Mouse (Mus musculus) CH12.LX (cell line): ENCODE measurements around the gene Fam50a.

Source experiments
- CHD2 ChIP-seq: IDR thresholded peaks from 2 replicates; pipeline ENCODE4 v1.6.1; 2011; ENCODE audit warnings: low read length, improper control_type of control experiment
- CTCF ChIP-seq, 2 experiments: IDR thresholded peaks in 1 of 2; conservative IDR thresholded peaks in 1 of 2; 2 replicates each; pipeline ENCODE4 v1.5.1; 2011 to 2012; ENCODE audit warnings: low read depth in 2 of 2, low read length in 2 of 2, improper control_type of control experiment in 1 of 2, inconsistent platforms in 1 of 2, mild to moderate bottlenecking in 1 of 2, moderate library complexity in 1 of 2
- MAFK ChIP-seq: IDR thresholded peaks from 2 replicates; pipeline ENCODE4 v1.6.1; 2011; ENCODE audit warnings: low read length, improper control_type of control experiment; ENCODE audit not compliant: insufficient replicate concordance
- MYC ChIP-seq: IDR thresholded peaks from 2 replicates; pipeline ENCODE4 v1.6.1; 2011; ENCODE audit warnings: low read depth, mild to moderate bottlenecking, improper control_type of control experiment, low read length
- POLR2A ChIP-seq: IDR thresholded peaks from 2 replicates; pipeline ENCODE4 v1.6.1; 2011; ENCODE audit warnings: low read depth, mild to moderate bottlenecking, improper control_type of control experiment, low read length
- USF2 ChIP-seq: conservative IDR thresholded peaks from 2 replicates; pipeline ENCODE4 v1.6.1; 2011; ENCODE audit warnings: low read depth, low read length, improper control_type of control experiment
- ZC3H11A ChIP-seq: IDR thresholded peaks from 2 replicates; pipeline ENCODE4 v1.6.1; 2012; ENCODE audit warnings: low read depth, mild to moderate bottlenecking, inconsistent platforms, low read length, improper control_type of control experiment
- ZKSCAN1 ChIP-seq: IDR thresholded peaks from 2 replicates; pipeline ENCODE4 v1.6.1; 2012; ENCODE audit warnings: low read depth, inconsistent platforms, low read length, improper control_type of control experiment, borderline replicate concordance

- TF ChIP-seq POLR2A: peak; percentile 68
- no peak for TF ChIP-seq MAFK
- TF ChIP-seq CTCF (conservative IDR thresholded peaks at IDR 0.05 in 1 of 2, IDR thresholded peaks at IDR 0.05 in 1 of 2; ENCODE audit: low read depth in 2 of 2, low read length in 2 of 2): no peak
- TF ChIP-seq ZC3H11A: no peak
- TF ChIP-seq ZKSCAN1: no peak
- no peak for TF ChIP-seq CHD2
- TF ChIP-seq USF2: no peak
- TF ChIP-seq MYC: peak; percentile 81
Observed at GRCm38 (mm10) chrX:74368209-74368909, 55.5 kb downstream of the Fam50a start.
